Mouse (Mus musculus) heart, adult 8-10 months (tissue): Measurements from ENCODE around the gene Sinhcaf. TPM values are rescaled to one million over a fixed set of nuclear protein-coding genes. Genes with fewer than 3 reads are reported as not detected.
"Not testable (repeated sequence)": the region's sequence is repeated elsewhere in the genome, so short reads cannot be mapped to it uniquely, and the experiment has no call there.

Experiments used
- DNase-seq: peaks from one replicate; pipeline ENCODE4 v3.0.0; 2022; ENCODE audit warnings: low spot score
- total RNA-seq, 4 experiments: library from RNA; stranded (reverse); gene quantifications; 2 replicates each; pipeline ENCODE4 v1.2.4; 2022

Gene Sinhcaf
- total RNA-seq, 4 experiments from 2014 or later = 2.7 to 4.9 (median 4.2) TPM

- peak; percentile 10 for DNase-seq
These were observed 508 bp downstream of the Sinhcaf start for GRCm38 (mm10) chr6:148945509-148946408.

GRCm38 (mm10) chr6:148944767-148945508 is 1.3 kb downstream of the Sinhcaf start:
- peak; percentile 46 for DNase-seq

- no peak for DNase-seq
These were observed 1.9 kb downstream of the Sinhcaf start for GRCm38 (mm10) chr6:148944344-148944766.

GRCm38 (mm10) chr6:148943695-148944094 is 2.6 kb downstream of the Sinhcaf start:
- no peak for DNase-seq

GRCm38 (mm10) chr6:148942406-148942805 is 3.9 kb downstream of the Sinhcaf start:
- no peak for DNase-seq

GRCm38 (mm10) chr6:148941880-148942279 is 4.4 kb downstream of the Sinhcaf start:
- no peak for DNase-seq

GRCm38 (mm10) chr6:148940383-148940782 is 5.9 kb downstream of the Sinhcaf start:
- DNase-seq = not testable (repeated sequence)

GRCm38 (mm10) chr6:148937693-148938092 is 8.6 kb downstream of the Sinhcaf start:
- no peak for DNase-seq

GRCm38 (mm10) chr6:148934961-148935590 is 11.2 kb downstream of the Sinhcaf start:
- no peak for DNase-seq

- DNase-seq = no peak
These were observed 15.0 kb downstream of the Sinhcaf start for GRCm38 (mm10) chr6:148931281-148931680.

GRCm38 (mm10) chr6:148918841-148919398 is 27.3 kb downstream of the Sinhcaf start:
- no peak for DNase-seq

- no peak for DNase-seq
These were observed 28.6 kb downstream of the Sinhcaf start for GRCm38 (mm10) chr6:148917672-148918071.

- DNase-seq = no peak
These were observed 29.4 kb downstream of the Sinhcaf start for GRCm38 (mm10) chr6:148916817-148917216.

- DNase-seq = peak; percentile 55
These were observed 32.3 kb downstream of the Sinhcaf start for GRCm38 (mm10) chr6:148913938-148914337.

- not testable (repeated sequence) for DNase-seq
These were observed 34.4 kb downstream of the Sinhcaf start for GRCm38 (mm10) chr6:148911906-148912305.

GRCm38 (mm10) chr6:148906958-148907357 is 39.3 kb downstream of the Sinhcaf start:
- no peak for DNase-seq

GRCm38 (mm10) chr6:148902728-148903127 is 43.5 kb downstream of the Sinhcaf start:
- DNase-seq = no peak

- no peak for DNase-seq
These were observed 49.8 kb downstream of the Sinhcaf start for GRCm38 (mm10) chr6:148896507-148896851.

GRCm38 (mm10) chr6:148895773-148896506 is 50.3 kb downstream of the Sinhcaf start, which contains the start of gene Caprin2:
Gene Caprin2, minus strand, starts transcription at chr6:148896237.
- peak; percentile 89 for DNase-seq

GRCm38 (mm10) chr6:148894888-148895772 is 51.1 kb downstream of the Sinhcaf start:
- no peak for DNase-seq
